Mouse (Mus musculus): ENCODE data around the gene Wdr86. TPM values are rescaled to one million over a fixed set of nuclear protein-coding genes. Genes with fewer than 3 reads are reported as not detected.

The Wdr86 gene
- total RNA-seq (2023), result not detected in 4 replicates

GRCm38 (mm10) chr5:24730488-24730871, at the start of gene Wdr86:
Gene Wdr86, minus strand, starts transcription at chr5:24730727.

DNA sequence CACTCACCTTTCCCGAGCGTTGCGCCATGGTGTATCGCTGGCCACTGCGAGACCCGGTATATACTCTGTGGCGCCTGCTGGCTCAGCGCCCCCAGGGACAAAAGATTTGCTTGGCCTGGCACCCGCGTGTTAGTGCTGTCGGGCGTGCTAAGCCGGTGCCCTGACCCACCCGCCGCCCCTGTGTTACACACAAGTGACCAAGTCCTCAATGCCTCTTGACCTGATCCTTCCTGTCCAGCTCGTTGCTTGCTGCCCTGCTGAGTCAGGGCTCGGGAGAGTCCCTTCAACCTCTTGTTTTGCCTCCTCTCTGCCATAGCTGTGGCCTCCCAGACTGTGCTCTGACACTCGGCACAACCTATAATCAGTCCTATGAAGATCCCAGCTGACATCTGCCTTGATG, 27.3 kb upstream of the Wdr86 start, which contains the start of gene Crygn:
Gene Crygn (minus strand): TSS at position 193 of the 400 bp plus-strand sequence.

DNA sequence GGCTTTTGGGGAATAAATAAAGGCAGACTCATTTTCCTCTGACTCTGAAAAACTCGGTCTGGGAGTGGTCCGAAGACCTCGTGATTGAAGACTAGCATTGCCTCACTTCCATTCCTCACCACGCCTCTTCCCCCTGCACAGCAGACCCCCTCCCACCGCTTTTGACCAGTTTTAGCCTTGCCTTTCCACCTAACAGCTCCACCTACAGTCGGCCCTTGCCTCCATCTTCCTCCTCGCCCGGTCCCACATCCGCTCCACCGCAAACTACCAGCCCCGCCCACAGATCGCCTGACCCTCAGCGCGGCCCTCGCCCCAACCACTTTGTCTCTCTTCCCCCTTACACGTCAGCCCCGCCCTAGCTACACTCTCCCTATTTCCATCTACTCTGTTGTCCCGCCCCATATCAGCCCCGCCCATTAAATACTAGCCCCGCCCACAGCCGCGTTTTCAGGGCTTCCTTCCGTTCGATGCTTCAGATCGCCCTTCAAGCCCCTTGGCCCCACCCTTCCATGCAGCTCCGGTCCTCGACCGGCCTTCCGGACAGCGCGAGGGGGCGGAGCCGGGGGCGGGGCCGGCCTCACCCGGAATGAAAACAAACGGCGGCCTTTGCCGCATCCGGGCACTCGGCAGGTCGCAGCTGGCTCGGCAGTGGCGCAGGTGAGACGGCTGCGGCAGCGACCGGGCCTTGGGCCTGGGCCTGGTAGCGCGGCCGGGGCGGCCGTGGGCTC, 45.0 kb downstream of the Wdr86 start, which contains the start of gene Nub1:
Gene Nub1 (plus strand): TSS at position 167 of the 728 bp plus-strand sequence.

Other genes starting within 250 kb of the Wdr86 start
- not detected in 4 replicates for gene Gbx1, start 203.5 kb downstream of the Wdr86 start, total RNA-seq (2023)
- gene Asb10, start 189.7 kb downstream of the Wdr86 start, total RNA-seq (2023), result not detected in 4 replicates
- gene 4931409K22Rik, start 173.9 kb downstream of the Wdr86 start, total RNA-seq (2023), result not detected in 4 replicates
- 35.4 to 41.6 TPM (median 38.9 TPM) in 4 replicates for gene Abcf2, start 153.3 kb downstream of the Wdr86 start, total RNA-seq (2023)
- 32.7 to 39.8 TPM (median 34.7 TPM) in 4 replicates for gene Chpf2, start 144.0 kb downstream of the Wdr86 start, total RNA-seq (2023)
- not detected in 4 replicates for gene Smarcd3, start 106.3 kb downstream of the Wdr86 start, total RNA-seq (2023)
- 90.3 to 94.0 TPM (median 92.4 TPM) in 4 replicates for gene Nub1, start 45.2 kb downstream of the Wdr86 start, total RNA-seq (2023)
- gene Crygn, start 27.3 kb upstream of the Wdr86 start, total RNA-seq (2023), result not detected in 4 replicates
- 63.1 to 68.2 TPM (median 65.6 TPM) in 4 replicates for gene Rheb, start 111.9 kb upstream of the Wdr86 start, total RNA-seq (2023)